Mouse (Mus musculus) heart, adult 2 months (tissue): ENCODE results near the gene Tanc2. TPM values are rescaled to one million over a fixed set of nuclear protein-coding genes. Genes with fewer than 3 reads are reported as not detected.
A peak's percentile ranks its signal among the peaks of the same experiment; 100 is the strongest.

ENCODE experiments used
- DNase-seq, 2 experiments: peaks; one replicate each; pipeline ENCODE4 v3.0.0; 2021
- H3K27ac ChIP-seq: fragments of 200-600 bp; 2 replicates; pipeline ENCODE4 v1.8.1; 2022
- H3K27me3 ChIP-seq: fragments of 200-500 bp; 2 replicates; pipeline ENCODE4 v1.6.1; 2012; ENCODE audit warnings: mild to moderate bottlenecking, low read length, inconsistent platforms, mixed read lengths; ENCODE audit not compliant: control insufficient read depth, insufficient read depth
- H3K36me3 ChIP-seq: fragments of 200-500 bp; 2 replicates; pipeline ENCODE4 v1.6.1; 2012; ENCODE audit warnings: low read length, inconsistent platforms; ENCODE audit not compliant: control insufficient read depth, insufficient read depth
- H3K4me1 ChIP-seq: fragments of 200-500 bp; 2 replicates; pipeline ENCODE4 v1.6.1; 2011; ENCODE audit warnings: low read length; ENCODE audit not compliant: control insufficient read depth, insufficient read depth
- H3K4me3 ChIP-seq: fragments of 200-600 bp; 2 replicates; pipeline ENCODE4 v1.8.1; 2022
- H3K79me2 ChIP-seq: fragments of 200-500 bp; replicated peaks from 2 replicates; pipeline ENCODE4 v1.6.1; 2012; ENCODE audit warnings: mild to moderate bottlenecking, inconsistent platforms, low read length, moderate library complexity, mixed read lengths; ENCODE audit not compliant: control insufficient read depth, insufficient read depth
- H3K9ac ChIP-seq: fragments of 200-500 bp; 2 replicates; pipeline ENCODE4 v1.6.1; 2012; ENCODE audit warnings: low read depth, mild to moderate bottlenecking, control low read depth, inconsistent platforms, low read length, mixed read lengths
- CTCF ChIP-seq: fragments of 200-600 bp; IDR thresholded peaks from 2 replicates; pipeline ENCODE4 v1.8.1; 2022; ENCODE audit warnings: antibody characterized with exemption, mild to moderate bottlenecking, moderate library complexity
- EP300 ChIP-seq: fragments of 200-500 bp; IDR thresholded peaks from 2 replicates; pipeline ENCODE4 v1.6.1; 2011; ENCODE audit warnings: low read depth, low read length, control low read depth; ENCODE audit not compliant: insufficient read depth
- POLR2A ChIP-seq: fragments of 200-500 bp; IDR thresholded peaks from 2 replicates; pipeline ENCODE4 v1.6.1; 2011; ENCODE audit warnings: mild to moderate bottlenecking, low read depth, low read length, control low read depth; ENCODE audit not compliant: insufficient read depth
- WGBS: fragments of 180-500 bp; shearing (Covaris S2); methylation state at CpG from one replicate; pipeline ENCODE4 v1.1.7; 2018; 5-methylcytosine and 5-hydroxymethylcytosine counted together
- intact Hi-C: fragments of 180-260 bp; cut with DNase I; formaldehyde crosslinking; loops from one replicate; pipeline ENCODE4 v1.15.1; 2025
- polyA plus RNA-seq: library from polyadenylated mRNA; depleted of rRNA; stranded (reverse); fragments of >200 nt; gene quantifications from 2 replicates; pipeline ENCODE4 v1.2.3, GENCODE M21; 2012
- total RNA-seq, 2 experiments: library from RNA; stranded (reverse); gene quantifications; 2 replicates each; pipeline ENCODE4 v1.2.3; 2021

Gene Tanc2
- total and polyA plus RNA-seq, 3 experiments = 3.5 to 15.2 (median 11.9) TPM

DNA sequence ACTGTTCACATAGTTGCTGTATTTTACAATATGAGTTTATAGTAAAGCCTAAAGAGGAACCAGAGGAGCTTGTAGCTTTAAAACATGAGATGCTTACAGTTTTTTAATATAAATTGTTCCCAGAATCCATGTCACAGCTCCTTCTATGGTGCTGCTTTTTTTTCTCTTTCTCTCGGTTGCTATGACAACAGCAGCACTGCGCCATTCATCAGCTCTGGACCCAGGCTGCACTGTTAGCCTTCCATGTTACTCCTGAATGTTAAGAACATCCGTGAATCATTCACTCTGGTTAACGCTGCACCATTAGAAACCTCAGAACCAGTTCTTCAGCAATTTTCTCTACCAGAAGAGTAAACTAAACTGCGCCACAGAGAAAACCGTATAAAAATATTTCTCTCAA lies 141.8 kb downstream of the Tanc2 start:
- Histone ChIP-seq H3K27ac (no peak overlapping the region), H3K4me3 (no peak overlapping the region), H3K36me3 (no peaks in the 10 kb centered on the region), H3K4me1 (no peaks in the 10 kb centered on the region; the same call in 1 of the 2 replicates), H3K27me3 (no peaks in the 10 kb centered on the region), H3K79me2 (no peaks in the 10 kb centered on the region), H3K9ac (no peak overlapping the region)
- TF ChIP-seq CTCF = no peak
- 86% methylated on average over 6 of the region's 6 CpGs for WGBS
- intact Hi-C loops = no loop called here
- no peak for DNase-seq

- Histone ChIP-seq H3K4me1 (no peaks in the 10 kb centered on the region; the same call in 1 of the 2 replicates), H3K79me2 (no peaks in the 10 kb centered on the region), H3K27ac (no peak overlapping the region), H3K9ac (no peak overlapping the region), H3K27me3 (no peaks in the 10 kb centered on the region), H3K4me3 (no peak overlapping the region), H3K36me3 (no peaks in the 10 kb centered on the region)
- intact Hi-C loops = no loop called here
- DNase-seq = no peak
- TF ChIP-seq EP300 (no peak), POLR2A (no peak), CTCF (no peak)
- WGBS = 24% methylated on average over 4 of the region's 4 CpGs
Measured at GRCm38 (mm10) chr11:105731989-105732531, 142.3 kb downstream of the Tanc2 start.

- intact Hi-C loops = no loop called here
- 86% methylated on average over 1 of the region's 1 CpGs for WGBS
- H3K27ac ChIP-seq = no peak overlapping the region
- H3K9ac ChIP-seq = no peak overlapping the region
- DNase-seq = no peak
- no peaks in the 10 kb centered on the region for H3K27me3 ChIP-seq
- H3K4me1 ChIP-seq = no peaks in the 10 kb centered on the region
- no peak overlapping the region for H3K4me3 ChIP-seq
- H3K36me3 ChIP-seq = no peaks in the 10 kb centered on the region
- H3K79me2 ChIP-seq = no peaks in the 10 kb centered on the region
- no peak for TF ChIP-seq CTCF
- TF ChIP-seq EP300 = no peak
- TF ChIP-seq POLR2A = no peak
Measured at GRCm38 (mm10) chr11:105743171-105743570, 153.4 kb downstream of the Tanc2 start.

GRCm38 (mm10) chr11:105749297-105750071 lies 159.7 kb downstream of the Tanc2 start:
- no peaks in the 10 kb centered on the region for H3K27me3 ChIP-seq
- H3K79me2 ChIP-seq = no peaks in the 10 kb centered on the region
- H3K27ac ChIP-seq = peak overlapping the region; percentile 42
- intact Hi-C loops = no loop called here
- peaks cover 8% of the 10 kb centered on the region for H3K4me1 ChIP-seq
- peaks cover 9% of the 10 kb centered on the region for H3K36me3 ChIP-seq
- TF ChIP-seq EP300 (no peak), CTCF (peak; percentile 38)
- 32% methylated on average over 2 of the region's 2 CpGs for WGBS
- H3K4me3 ChIP-seq = no peak overlapping the region
- DNase-seq = peak in 1 of 2 experiments; percentile 30
- no peak overlapping the region for H3K9ac ChIP-seq

- DNase-seq = no peak
Measured at GRCm38 (mm10) chr11:105758561-105759203, 168.9 kb downstream of the Tanc2 start.

GRCm38 (mm10) chr11:105759413-105759812 lies 169.6 kb downstream of the Tanc2 start:
- intact Hi-C loops = no loop called here
- no peak for DNase-seq
- no peaks in the 10 kb centered on the region for H3K79me2 ChIP-seq
- WGBS = 81% methylated on average over 2 of the region's 2 CpGs
- no peak overlapping the region for H3K27ac ChIP-seq
- H3K4me3 ChIP-seq = no peak overlapping the region
- no peak for TF ChIP-seq CTCF
- TF ChIP-seq EP300 = no peak
- no peak for TF ChIP-seq POLR2A
- H3K27me3 ChIP-seq = no peaks in the 10 kb centered on the region
- H3K36me3 ChIP-seq = no peaks in the 10 kb centered on the region
- no peaks in the 10 kb centered on the region for H3K4me1 ChIP-seq
- H3K9ac ChIP-seq = no peak overlapping the region

More at GRCm38 (mm10) chr11:105758561-105759203, 168.9 kb downstream of the Tanc2 start:
- H3K4me1 ChIP-seq = no peaks in the 10 kb centered on the region
- H3K36me3 ChIP-seq = no peaks in the 10 kb centered on the region
- TF ChIP-seq CTCF (no peak), EP300 (no peak), POLR2A (no peak)
- no peaks in the 10 kb centered on the region for H3K27me3 ChIP-seq
- H3K9ac ChIP-seq = no peak overlapping the region
- H3K27ac ChIP-seq = no peak overlapping the region
- intact Hi-C loops = no loop called here
- no peak overlapping the region for H3K4me3 ChIP-seq
- no peaks in the 10 kb centered on the region for H3K79me2 ChIP-seq
- 74% methylated on average over 7 of the region's 7 CpGs for WGBS
